Mouse (Mus musculus): ENCODE measurements around the gene Uap1l1.

The Uap1l1 gene

DNA sequence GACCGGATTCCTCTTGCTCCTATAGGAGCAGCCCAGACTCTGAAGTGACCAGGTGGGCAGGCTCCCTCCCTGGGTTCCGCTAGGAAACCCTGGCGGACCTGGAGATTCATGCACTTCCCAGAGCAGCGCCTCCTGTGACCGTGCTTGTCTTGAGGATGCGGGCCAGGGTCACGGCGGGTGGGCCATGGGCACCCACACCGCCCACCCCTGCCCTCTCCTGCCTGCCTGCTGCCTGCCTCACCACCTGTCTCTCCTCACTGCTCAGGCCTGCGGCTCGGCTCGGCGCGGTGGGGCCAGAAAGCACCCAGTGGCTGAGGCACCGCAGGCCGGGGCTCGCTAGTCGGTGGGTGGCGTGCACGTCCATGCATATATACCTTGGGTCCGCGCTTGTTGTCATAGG, 54.5 kb downstream of the Uap1l1 start:
- no peak for DNase-seq

DNA sequence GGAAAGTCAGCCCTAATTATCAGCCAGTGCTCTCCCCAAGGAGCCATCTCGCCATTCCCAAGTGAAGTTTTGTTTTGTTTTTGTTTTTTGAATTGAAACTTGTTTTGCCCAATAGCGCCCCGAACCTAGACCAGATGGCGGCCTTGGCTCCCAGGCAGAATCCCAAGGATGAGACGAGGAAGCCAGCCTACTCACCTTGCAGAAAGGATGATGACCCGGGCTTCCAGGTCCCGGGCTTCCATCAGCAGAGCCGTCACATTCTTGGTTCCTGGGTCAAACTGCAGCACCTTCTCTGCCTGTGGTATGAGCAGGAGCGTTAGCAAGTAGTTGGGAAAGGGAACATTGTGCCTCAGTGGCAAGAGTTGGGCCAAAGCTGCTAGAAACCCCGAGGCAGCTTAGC, 55.3 kb downstream of the Uap1l1 start:
- DNase-seq, result no peak

Data from B cell, adult 2 months (primary cell).